Mouse (Mus musculus) heart, embryonic 15.5 days (tissue): Measurements from ENCODE around the gene Dtd1. TPM values are rescaled to one million over a fixed set of nuclear protein-coding genes. Genes with fewer than 3 reads are reported as not detected.

ENCODE experiments used
- ATAC-seq: fragments of 200-750 bp; cut with Nextera tagmentation; replicated peaks from 2 replicates; pipeline ENCODE4 v1.8.0; 2017; ENCODE audit warnings: low read depth, moderate TSS enrichment; ENCODE audit not compliant: insufficient number of reproducible peaks, insufficient read depth, low FRiP score
- H3K27ac ChIP-seq: fragments of 300-500 bp; sonication (generic); 2 replicates; pipeline ENCODE4 v1.5.1; 2015; ENCODE audit warnings: mild to moderate bottlenecking, inconsistent platforms
- H3K27me3 ChIP-seq: fragments of 300-500 bp; sonication (generic); 2 replicates; pipeline ENCODE4 v1.6.1; 2015; ENCODE audit warnings: inconsistent platforms
- H3K36me3 ChIP-seq: fragments of 300-500 bp; sonication (generic); 2 replicates; pipeline ENCODE4 v1.6.1; 2015; ENCODE audit warnings: mild to moderate bottlenecking, inconsistent platforms
- H3K4me1 ChIP-seq: fragments of 300-500 bp; sonication (generic); replicated peaks from 2 replicates; pipeline ENCODE4 v1.6.1; 2015; ENCODE audit warnings: inconsistent platforms
- H3K4me2 ChIP-seq: fragments of 300-500 bp; sonication (generic); 2 replicates; pipeline ENCODE4 v1.6.1; 2015; ENCODE audit warnings: inconsistent platforms, mild to moderate bottlenecking, moderate library complexity
- H3K4me3 ChIP-seq: fragments of 300-500 bp; sonication (generic); 2 replicates; pipeline ENCODE4 v1.5.1; 2015; ENCODE audit warnings: mild to moderate bottlenecking, inconsistent platforms
- H3K9ac ChIP-seq: fragments of 300-500 bp; sonication (generic); 2 replicates; pipeline ENCODE4 v1.6.1; 2015; ENCODE audit warnings: mild to moderate bottlenecking, inconsistent platforms
- H3K9me3 ChIP-seq: fragments of 300-500 bp; sonication (generic); replicated peaks from 2 replicates; pipeline ENCODE4 v1.6.1; 2016; ENCODE audit warnings: inconsistent platforms
- WGBS: fragments of 180-500 bp; shearing (Covaris S2); methylation state at CpG from one replicate; pipeline ENCODE4 v1.1.7; 2015; ENCODE audit warnings: mixed read lengths; 5-methylcytosine and 5-hydroxymethylcytosine counted together
- microRNA-seq: library from miRNA; unstranded; fragments of <30 nt; microRNA quantifications from one replicate; pipeline ENCODE4, GENCODE M21; 2016
- polyA plus RNA-seq: library from polyadenylated mRNA; unstranded; fragments of >200 nt; fragmentation: Nextera tagmentation; extraction: Ambion mirVana; gene quantifications from 2 replicates; pipeline ENCODE4 v1.2.1, GENCODE M21; 2015

Gene Dtd1
- polyA plus RNA-seq, 1 experiment from 2014 or later: 26.7 TPM

DNA sequence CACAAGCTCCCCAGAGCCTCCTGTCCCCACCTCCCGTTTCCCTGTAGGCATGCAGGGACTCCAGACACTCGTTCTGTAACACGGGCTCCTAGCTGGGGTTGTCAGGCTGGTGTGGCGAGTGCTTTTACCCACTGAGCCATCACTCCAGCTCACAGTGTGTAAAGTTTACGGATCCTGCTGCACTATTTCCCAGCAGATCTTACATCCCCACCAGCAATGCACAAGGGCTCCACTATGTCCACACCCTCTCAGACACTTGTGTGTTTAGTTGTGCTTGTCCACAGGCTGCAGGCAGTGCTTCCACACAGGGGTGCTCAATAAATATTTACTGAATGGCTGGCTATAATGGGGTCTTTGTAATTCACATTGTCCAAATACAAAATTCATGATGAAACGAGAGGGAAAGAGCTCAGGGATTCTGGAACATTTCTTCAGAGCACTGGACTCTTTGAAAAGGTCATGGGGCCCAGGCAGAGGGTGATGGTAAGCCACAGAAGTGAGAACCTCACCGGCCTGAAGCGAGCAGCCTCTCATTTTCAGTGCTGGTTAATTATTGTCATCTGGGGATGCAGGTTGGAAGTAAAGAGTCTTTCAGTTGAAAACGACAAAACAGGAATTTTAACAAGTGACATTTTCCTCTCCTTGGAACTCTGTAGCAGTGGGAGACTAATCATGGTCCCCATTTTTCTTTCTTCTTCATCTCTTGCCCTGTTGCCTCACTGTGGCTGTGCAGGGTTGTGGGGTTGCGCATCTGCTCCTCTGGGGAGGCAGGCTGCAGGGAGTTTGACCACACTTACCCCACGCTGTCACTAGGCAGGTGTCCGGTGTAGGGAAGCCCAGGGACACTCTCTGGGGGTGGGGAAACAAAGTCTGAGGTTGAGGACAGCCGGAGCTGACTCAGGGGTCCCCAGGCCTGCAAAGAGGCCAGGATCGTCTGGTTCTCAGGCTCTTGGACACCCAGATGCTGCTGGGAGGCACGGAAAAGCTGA lies 208.4 kb downstream of the Dtd1 start:
- no peak for ATAC-seq
- no peak overlapping the region for H3K4me3 ChIP-seq
- H3K4me2 ChIP-seq: no peak overlapping the region
- WGBS: 65% methylated on average over 15 of the region's 15 CpGs
- no peaks in the 10 kb centered on the region for H3K4me1 ChIP-seq
- no peak overlapping the region for H3K9ac ChIP-seq
- no peaks in the 10 kb centered on the region for H3K27me3 ChIP-seq
- H3K9me3 ChIP-seq: no peaks in the 10 kb centered on the region
- H3K36me3 ChIP-seq: no peaks in the 10 kb centered on the region
- H3K27ac ChIP-seq: no peak overlapping the region

Small RNA genes lying within 50 kb of the gene (microRNA-seq; reads per million reads assigned to microRNA genes)
- not detected for gene Gm24823

Other genes starting within 250 kb of the Dtd1 start
- gene Kat14, start 230.9 kb upstream of the Dtd1 start, polyA plus RNA-seq: 24.0 and 27.6 TPM in 2 replicates
- gene Pet117, start 230.9 kb upstream of the Dtd1 start, polyA plus RNA-seq: 1.7 and 3.2 TPM in 2 replicates
- gene Dzank1, start 72.5 kb upstream of the Dtd1 start, polyA plus RNA-seq: 0.66 TPM in 2 replicates
- gene Polr3f, start 72.2 kb upstream of the Dtd1 start, polyA plus RNA-seq: 17.6 and 17.8 TPM in 2 replicates
- 43.2 and 48.1 TPM in 2 replicates for gene Rbbp9, start 49.0 kb upstream of the Dtd1 start, polyA plus RNA-seq
- gene Sec23b, start 43.7 kb upstream of the Dtd1 start, polyA plus RNA-seq: 39.8 and 52.0 TPM in 2 replicates
- 40.8 and 59.0 TPM in 2 replicates for gene Smim26, start 5.8 kb upstream of the Dtd1 start, polyA plus RNA-seq
- not detected in 2 replicates for gene Scp2d1, start 223.8 kb downstream of the Dtd1 start, polyA plus RNA-seq